Mouse (Mus musculus) olfactory bulb, adult 2 months (tissue): ENCODE data around the gene Ubb. TPM values are rescaled to one million over a fixed set of nuclear protein-coding genes. Genes with fewer than 3 reads are reported as not detected.
"Not testable (repeated sequence)": the region's sequence is repeated elsewhere in the genome, so short reads cannot be mapped to it uniquely, and the experiment has no call there.

Experiments
- H3K27ac ChIP-seq: fragments of 200-500 bp; 2 replicates; pipeline ENCODE4 v1.5.1; 2012; ENCODE audit warnings: low read depth, low read length; ENCODE audit not compliant: insufficient read depth
- H3K4me1 ChIP-seq: fragments of 200-500 bp; 2 replicates; pipeline ENCODE4 v1.6.1; 2012; ENCODE audit warnings: low read length; ENCODE audit not compliant: control insufficient read depth, insufficient read depth
- H3K4me3 ChIP-seq: fragments of 200-500 bp; 2 replicates; pipeline ENCODE4 v1.5.1; 2012; ENCODE audit warnings: mild to moderate bottlenecking, low read depth, low read length, moderate library complexity; ENCODE audit not compliant: insufficient read depth
- CTCF ChIP-seq: fragments of 200-500 bp; IDR thresholded peaks from 2 replicates; pipeline ENCODE4 v1.5.1; 2012; ENCODE audit warnings: low read depth, mild to moderate bottlenecking, low read length, moderate library complexity; ENCODE audit not compliant: insufficient read depth
- POLR2A ChIP-seq: fragments of 200-500 bp; IDR thresholded peaks from 2 replicates; pipeline ENCODE4 v1.6.1; 2012; ENCODE audit warnings: mild to moderate bottlenecking, low read depth, low read length, moderate library complexity; ENCODE audit not compliant: insufficient read depth
- WGBS: fragments of 180-500 bp; shearing (Covaris S2); methylation state at CpG from one replicate; pipeline ENCODE4 v1.1.7; 2018; 5-methylcytosine and 5-hydroxymethylcytosine counted together
- polyA plus RNA-seq: library from polyadenylated mRNA; stranded (reverse); fragments of >200 nt; gene quantifications from 2 replicates; pipeline ENCODE4 v1.2.4, GENCODE M21; 2012; ENCODE audit warnings: low replicate concordance; ENCODE audit not compliant: missing spikeins, insufficient read depth, insufficient read length

Gene Ubb
- 651 TPM in 1 of 2 replicates, not detected in the other for polyA plus RNA-seq

DNA sequence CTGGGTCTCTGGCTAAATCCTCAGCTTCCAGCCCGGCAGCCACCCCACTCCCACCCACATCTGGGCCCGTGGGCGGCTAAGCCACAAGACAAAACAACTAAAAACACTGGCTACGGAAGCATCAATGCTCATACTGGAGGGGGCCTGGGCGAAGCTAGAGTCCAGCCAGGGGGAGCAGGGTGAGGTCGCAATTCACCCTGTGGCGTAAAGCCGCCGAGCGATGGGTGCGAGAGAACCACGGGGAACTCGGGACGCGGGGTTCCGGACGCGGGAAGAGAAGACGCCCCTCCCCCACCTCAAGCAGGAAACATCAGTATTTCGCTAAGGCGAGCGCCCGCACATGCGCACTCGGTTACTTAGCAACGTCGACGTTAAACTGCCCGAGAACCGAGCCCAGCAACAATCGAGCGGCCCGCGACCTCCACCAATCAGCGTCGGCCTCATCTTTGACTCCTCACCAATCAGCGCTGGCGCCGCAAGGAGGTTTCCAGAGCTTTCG is at the start of gene Ubb:
Gene Ubb (plus strand): TSS at position 445 of the 499 bp plus-strand sequence.
- H3K4me1 ChIP-seq: no peaks in the 10 kb centered on the region; the same call in 1 of the 2 replicates
- H3K4me3 ChIP-seq: peak within 1 kb of the TSS; percentile 85
- H3K27ac ChIP-seq: peak within 1 kb of the TSS; percentile 100
- under 1% methylated on average over 40 of the region's 40 CpGs for WGBS
- TF ChIP-seq POLR2A: peak; percentile 90; the same call in 1 of the 2 replicates
- no peak for TF ChIP-seq CTCF

DNA sequence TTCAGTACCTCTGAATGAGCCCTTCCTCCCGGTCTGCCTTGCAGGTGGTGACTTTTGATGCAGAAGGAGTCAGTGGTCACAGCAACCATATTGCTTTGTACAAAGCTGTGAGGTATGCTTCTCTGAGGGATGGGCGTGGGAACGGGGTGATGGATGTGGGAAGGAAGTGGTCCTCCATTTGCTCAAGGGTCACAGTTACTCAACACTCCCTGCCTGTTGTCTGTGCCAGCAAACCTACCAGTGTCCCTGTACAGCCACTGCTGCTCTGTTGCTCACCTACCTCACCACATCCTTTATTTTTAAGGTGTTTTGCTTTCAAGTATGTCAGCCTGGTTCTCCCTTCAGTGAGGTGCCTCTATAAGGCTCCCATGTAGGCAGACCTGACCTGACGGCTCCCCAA is 43.3 kb upstream of the Ubb start:
- no peaks in the 10 kb centered on the region for H3K4me1 ChIP-seq
- no peak overlapping the region for H3K27ac ChIP-seq
- TF ChIP-seq POLR2A (no peak), CTCF (no peak)
- WGBS: 83% methylated on average over 4 of the region's 4 CpGs
- no peak overlapping the region for H3K4me3 ChIP-seq

DNA sequence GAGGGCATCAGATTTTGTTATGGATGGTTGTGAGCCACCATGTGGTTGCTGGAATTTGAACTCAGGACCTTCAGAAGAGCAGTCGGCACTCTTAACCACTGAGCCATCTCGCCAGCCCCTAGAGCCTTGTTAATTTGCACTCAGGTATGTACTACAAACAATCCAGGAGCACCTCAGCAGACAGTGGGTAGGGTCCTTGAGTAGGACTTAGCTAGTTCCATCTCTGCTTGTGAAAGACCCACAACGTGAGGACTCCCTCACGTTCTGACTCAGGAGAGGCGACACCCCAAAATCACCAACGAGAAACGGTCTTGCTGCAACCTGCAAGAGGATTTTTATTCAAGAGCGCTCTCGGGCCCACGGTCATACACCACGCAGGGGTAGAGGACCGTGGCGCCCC is 42.6 kb upstream of the Ubb start:
- H3K4me1 ChIP-seq, H3K27ac ChIP-seq: not testable (repeated sequence)
- WGBS: 97% methylated on average over 13 of the region's 13 CpGs

DNA sequence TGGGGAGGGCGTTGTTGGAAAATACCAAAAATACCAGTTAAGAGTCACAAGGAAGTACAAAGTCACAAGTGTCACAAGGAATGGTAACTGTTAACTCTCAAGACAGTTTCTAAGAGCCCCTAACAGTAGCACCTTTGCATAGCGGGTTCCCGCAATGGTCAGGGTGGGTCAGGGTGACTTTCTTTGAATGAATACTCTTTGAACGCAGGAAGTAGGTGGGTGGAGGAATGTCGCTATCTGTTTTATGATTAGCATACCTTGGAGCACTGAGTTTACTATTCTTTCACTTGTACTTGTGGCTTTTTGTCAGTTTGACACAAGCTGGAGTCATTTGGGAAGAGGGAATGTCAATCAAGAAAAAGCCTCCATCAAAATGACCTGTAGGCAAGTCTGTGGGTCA is 42.2 kb upstream of the Ubb start:
- 97% methylated on average over 5 of the region's 5 CpGs for WGBS
- not testable (repeated sequence) for H3K4me3 ChIP-seq

More for the DNA sequence above, 42.6 kb upstream of the Ubb start:
- H3K4me3 ChIP-seq: not testable (repeated sequence)

DNA sequence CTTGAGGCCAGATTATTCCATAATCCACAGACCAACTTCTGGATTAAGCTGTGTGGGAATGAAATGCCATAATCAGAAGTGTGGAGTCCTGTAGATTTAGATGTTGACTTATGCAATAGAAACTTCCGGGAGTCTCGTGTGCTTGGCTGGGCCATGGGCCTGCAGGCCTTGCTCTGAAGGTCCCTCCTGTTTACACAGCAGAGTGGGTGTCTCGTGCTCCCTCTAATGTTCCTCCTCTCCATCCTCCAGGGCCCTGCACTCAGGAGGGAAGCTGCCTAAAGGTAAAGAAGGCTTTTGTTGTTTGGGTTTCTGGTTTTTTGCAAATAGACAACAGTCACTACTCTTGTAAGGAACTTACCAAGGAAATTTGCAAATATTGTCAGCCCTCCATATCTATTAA is 41.4 kb upstream of the Ubb start:
- no peak overlapping the region for H3K27ac ChIP-seq
- H3K4me1 ChIP-seq: no peaks in the 10 kb centered on the region
- 90% methylated on average over 3 of the region's 3 CpGs for WGBS
- TF ChIP-seq CTCF: no peak
- no peak overlapping the region for H3K4me3 ChIP-seq

More for the DNA sequence above, 42.2 kb upstream of the Ubb start:
- not testable (repeated sequence) for H3K27ac ChIP-seq, H3K4me1 ChIP-seq

DNA sequence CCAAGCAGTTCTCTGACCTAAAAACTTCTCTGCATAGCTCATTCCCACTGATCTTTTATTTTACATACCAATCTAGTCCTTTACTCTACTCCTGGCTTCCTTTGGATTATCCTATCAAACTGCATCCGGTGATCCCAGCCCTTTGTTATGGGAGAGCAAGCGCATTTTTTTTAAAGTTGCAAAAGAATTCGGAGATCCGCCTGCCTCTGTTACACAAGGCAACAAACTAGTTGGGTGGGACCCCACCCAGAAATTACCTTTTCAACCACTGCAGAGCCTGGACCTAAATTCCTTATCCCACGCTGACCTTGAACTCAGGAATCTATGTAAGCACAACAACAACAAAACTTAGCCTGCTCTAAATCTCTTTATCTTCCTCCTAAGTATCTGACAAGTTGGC is 40.0 kb upstream of the Ubb start:
- WGBS: 92% methylated on average over 5 of the region's 5 CpGs
- no peak overlapping the region for H3K4me3 ChIP-seq
- H3K4me1 ChIP-seq: no peaks in the 10 kb centered on the region
- no peak overlapping the region for H3K27ac ChIP-seq
- no peak for TF ChIP-seq CTCF

DNA sequence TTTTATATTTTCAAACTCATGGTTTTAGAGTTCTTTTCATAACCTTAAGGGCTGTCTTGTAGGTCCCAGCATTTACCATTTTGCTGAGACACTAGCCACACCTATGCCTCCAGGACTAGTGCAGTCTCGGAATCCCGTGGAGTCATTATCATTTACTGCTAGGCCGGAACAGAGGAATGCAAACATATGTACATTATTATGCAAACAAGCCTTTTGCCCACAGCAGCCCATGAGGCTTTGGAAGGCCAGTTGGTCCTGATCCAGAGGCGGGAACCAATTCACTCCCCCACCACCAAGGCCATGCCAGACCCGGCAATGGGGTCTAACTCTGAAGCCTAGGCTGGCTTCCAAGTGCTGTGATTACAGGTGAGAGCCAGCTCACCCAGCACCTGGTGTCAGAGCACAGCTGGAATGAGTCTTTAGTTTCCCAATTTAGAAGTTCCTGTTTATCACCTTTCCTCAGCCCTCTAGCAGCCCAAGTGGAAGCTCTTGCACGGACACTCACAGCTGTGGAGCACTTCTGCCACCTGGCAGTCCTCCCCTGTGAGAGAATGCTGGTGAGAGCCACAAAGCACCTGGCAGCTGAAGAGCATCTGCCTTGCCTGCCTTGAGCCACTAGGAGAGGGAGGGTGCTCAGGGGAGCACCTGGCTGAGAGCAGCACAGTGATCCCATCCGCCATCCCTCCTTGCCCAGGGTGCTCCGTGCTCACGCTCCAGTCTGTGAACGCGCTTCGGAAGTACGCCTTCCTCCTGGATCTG is 39.3 kb upstream of the Ubb start:
- H3K4me1 ChIP-seq: no peaks in the 10 kb centered on the region
- H3K4me3 ChIP-seq: no peak overlapping the region
- no peak for TF ChIP-seq CTCF
- TF ChIP-seq POLR2A: no peak
- H3K27ac ChIP-seq: no peak overlapping the region
- WGBS: 87% methylated on average over 13 of the region's 13 CpGs

DNA sequence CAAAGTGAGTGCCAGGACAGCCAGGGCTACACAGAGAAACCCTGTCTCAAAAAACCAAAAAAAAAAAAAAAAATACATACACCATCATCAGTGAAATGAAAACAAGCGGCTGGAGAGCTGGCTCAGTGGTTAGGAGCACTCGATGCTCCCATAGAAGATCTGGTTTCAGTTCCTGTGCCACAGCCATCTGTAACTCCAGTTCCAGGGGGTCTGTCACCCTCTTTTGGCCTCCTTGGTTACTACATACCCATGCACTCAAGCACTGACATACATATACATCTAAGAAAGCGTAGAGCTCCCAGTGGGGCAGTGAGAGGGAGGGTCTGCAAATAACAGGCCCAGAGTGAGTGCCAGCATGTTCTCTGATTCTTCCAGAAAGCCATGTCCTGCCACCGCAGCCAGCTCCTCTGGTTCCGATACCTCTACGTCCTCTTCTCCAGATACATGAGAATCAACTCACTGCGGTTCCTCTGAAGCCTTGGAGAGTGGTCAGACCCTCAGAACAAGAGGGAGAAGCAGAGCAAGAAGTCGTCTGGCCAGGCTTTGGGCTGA is 38.4 kb upstream of the Ubb start:
- no peak overlapping the region for H3K27ac ChIP-seq
- H3K4me1 ChIP-seq: no peaks in the 10 kb centered on the region
- no peak overlapping the region for H3K4me3 ChIP-seq
- TF ChIP-seq POLR2A (no peak), CTCF (no peak)
- WGBS: 88% methylated on average over 8 of the region's 8 CpGs

DNA sequence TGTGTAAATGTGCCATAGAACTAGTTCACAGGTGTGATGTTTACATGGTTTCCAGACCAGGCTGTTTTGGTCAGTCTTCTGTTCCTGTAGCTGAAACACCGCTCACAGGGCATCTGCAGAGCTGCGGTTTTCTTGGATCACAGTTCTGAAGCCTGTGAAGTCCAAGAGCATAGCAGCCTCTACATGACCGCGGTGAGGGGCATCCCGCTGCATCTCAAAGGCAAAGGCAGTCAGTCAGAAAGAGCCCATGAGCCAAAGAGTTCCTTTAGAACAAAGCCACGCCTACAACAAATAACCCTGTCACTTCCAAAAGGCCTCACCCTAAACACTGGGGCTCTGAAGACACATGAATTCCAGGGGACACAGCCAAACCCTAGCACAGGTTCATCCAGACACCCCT is 37.7 kb upstream of the Ubb start:
- 72% methylated on average over 6 of the region's 6 CpGs for WGBS
- Histone ChIP-seq H3K4me1 (peaks cover 4% of the 10 kb centered on the region; the same call in 1 of the 2 replicates), H3K4me3 (no peak overlapping the region)

More for the DNA sequence above, 37.7 kb upstream of the Ubb start:
- no peak for TF ChIP-seq POLR2A
- TF ChIP-seq CTCF: no peak
- no peak overlapping the region for H3K27ac ChIP-seq
